Mouse (Mus musculus): ENCODE results near the gene Slc5a5. TPM values are rescaled to one million over a fixed set of nuclear protein-coding genes. Genes with fewer than 3 reads are reported as not detected.

The Slc5a5 gene
- polyA plus RNA-seq, 1 experiment from 2014 or later: 1.9 TPM

GRCm38 (mm10) chr8:70891356-70891755 is 1.2 kb downstream of the Slc5a5 start:
- peaks cover 27% of the 10 kb centered on the region for H3K36me3 ChIP-seq
- H3K4me2 ChIP-seq: no peak overlapping the region
- peaks cover 17% of the 10 kb centered on the region for H3K4me1 ChIP-seq (replicated peaks)
- ATAC-seq (ENCODE audit: low FRiP score, low read depth): no peak
- H3K27ac ChIP-seq (replicated peaks): no peak overlapping the region
- H3K4me3 ChIP-seq: no peak overlapping the region
- no peaks in the 10 kb centered on the region for H3K9me3 ChIP-seq
- H3K9ac ChIP-seq: no peak overlapping the region
- 12% methylated on average over 21 of the region's 21 CpGs for WGBS
- H3K27me3 ChIP-seq: peaks cover 48% of the 10 kb centered on the region

- 91% methylated on average over 5 of the region's 5 CpGs for WGBS
Observed at GRCm38 (mm10) chr8:70890656-70891055, 1.9 kb downstream of the Slc5a5 start.

GRCm38 (mm10) chr8:70887669-70888068 is 4.9 kb downstream of the Slc5a5 start:
- ATAC-seq (ENCODE audit: low FRiP score, low read depth): no peak
- Histone ChIP-seq H3K4me3 (peak overlapping the region; percentile 16; the same call in 1 of the 2 replicates), H3K36me3 (no peaks in the 10 kb centered on the region), H3K4me1 (replicated peaks) (peaks cover 8% of the 10 kb centered on the region), H3K27ac (replicated peaks) (no peak overlapping the region), H3K4me2 (peak overlapping the region; percentile 19), H3K27me3 (peaks cover 26% of the 10 kb centered on the region), H3K9me3 (no peaks in the 10 kb centered on the region), H3K9ac (no peak overlapping the region)
- 1% methylated on average over 16 of the region's 18 CpGs for WGBS

More at GRCm38 (mm10) chr8:70890656-70891055, 1.9 kb downstream of the Slc5a5 start:
- no peak for ATAC-seq (ENCODE audit: low FRiP score, low read depth)
- peaks cover 10% of the 10 kb centered on the region for H3K4me1 ChIP-seq (replicated peaks)
- peaks cover 25% of the 10 kb centered on the region for H3K36me3 ChIP-seq
- no peak overlapping the region for H3K27ac ChIP-seq (replicated peaks)
- no peaks in the 10 kb centered on the region for H3K9me3 ChIP-seq
- peaks cover 50% of the 10 kb centered on the region for H3K27me3 ChIP-seq
- H3K4me2 ChIP-seq: no peak overlapping the region
- H3K4me3 ChIP-seq: no peak overlapping the region
- no peak overlapping the region for H3K9ac ChIP-seq

- Histone ChIP-seq H3K4me3 (no peak overlapping the region), H3K9ac (no peak overlapping the region), H3K9me3 (no peaks in the 10 kb centered on the region), H3K4me2 (no peak overlapping the region), H3K4me1 (replicated peaks) (no peaks in the 10 kb centered on the region), H3K27ac (replicated peaks) (no peak overlapping the region), H3K36me3 (no peaks in the 10 kb centered on the region), H3K27me3 (peaks cover 5% of the 10 kb centered on the region)
- no peak for ATAC-seq (ENCODE audit: low FRiP score, low read depth)
- WGBS: 19% methylated on average over 12 of the region's 12 CpGs
Observed at GRCm38 (mm10) chr8:70885612-70886011, 6.9 kb downstream of the Slc5a5 start.

GRCm38 (mm10) chr8:70884683-70885082 is 7.9 kb downstream of the Slc5a5 start:
- H3K4me3 ChIP-seq: no peak overlapping the region
- WGBS: 89% methylated on average over 10 of the region's 10 CpGs
- H3K9ac ChIP-seq: no peak overlapping the region
- ATAC-seq (ENCODE audit: low FRiP score, low read depth): no peak
- H3K27me3 ChIP-seq: 0 out of 2 replicates have a peak, but pooled peaks cover 5% of the 10 kb centered on the region
- H3K4me2 ChIP-seq: no peak overlapping the region
- no peaks in the 10 kb centered on the region for H3K4me1 ChIP-seq (replicated peaks)
- no peak overlapping the region for H3K27ac ChIP-seq (replicated peaks)
- H3K36me3 ChIP-seq: no peaks in the 10 kb centered on the region
- no peaks in the 10 kb centered on the region for H3K9me3 ChIP-seq

GRCm38 (mm10) chr8:70884186-70884585 is 8.4 kb downstream of the Slc5a5 start:
- ATAC-seq (ENCODE audit: low FRiP score, low read depth): no peak
- Histone ChIP-seq H3K4me1 (replicated peaks) (no peaks in the 10 kb centered on the region), H3K4me2 (no peak overlapping the region), H3K27me3 (0 out of 2 replicates have a peak, but pooled peaks cover 5% of the 10 kb centered on the region), H3K36me3 (no peaks in the 10 kb centered on the region), H3K9me3 (no peaks in the 10 kb centered on the region), H3K27ac (replicated peaks) (no peak overlapping the region), H3K4me3 (no peak overlapping the region), H3K9ac (no peak overlapping the region)
- WGBS: 84% methylated on average over 4 of the region's 4 CpGs

GRCm38 (mm10) chr8:70880546-70880945 is 12.0 kb downstream of the Slc5a5 start:
- Histone ChIP-seq H3K4me3 (no peak overlapping the region), H3K9me3 (no peaks in the 10 kb centered on the region), H3K27ac (replicated peaks) (no peak overlapping the region), H3K4me1 (replicated peaks) (no peaks in the 10 kb centered on the region), H3K9ac (no peak overlapping the region), H3K27me3 (no peaks in the 10 kb centered on the region), H3K36me3 (no peaks in the 10 kb centered on the region), H3K4me2 (no peak overlapping the region)
- WGBS: 36% methylated on average over 11 of the region's 11 CpGs
- no peak for ATAC-seq (ENCODE audit: low FRiP score, low read depth)

- no peaks in the 10 kb centered on the region for H3K9me3 ChIP-seq
- H3K4me1 ChIP-seq (replicated peaks): no peaks in the 10 kb centered on the region
- no peak overlapping the region for H3K9ac ChIP-seq
- H3K4me3 ChIP-seq: no peak overlapping the region
- 6% methylated on average over 4 of the region's 4 CpGs for WGBS
- no peak; the same call in 1 of the 2 replicates for ATAC-seq (ENCODE audit: low FRiP score, low read depth)
- no peak overlapping the region for H3K4me2 ChIP-seq
- no peak overlapping the region for H3K27ac ChIP-seq (replicated peaks)
- no peaks in the 10 kb centered on the region for H3K36me3 ChIP-seq
- H3K27me3 ChIP-seq: no peaks in the 10 kb centered on the region
Observed at GRCm38 (mm10) chr8:70880126-70880525, 12.4 kb downstream of the Slc5a5 start.

GRCm38 (mm10) chr8:70879500-70879899 is 13.1 kb downstream of the Slc5a5 start:
- 45% methylated on average over 4 of the region's 4 CpGs for WGBS
- Histone ChIP-seq H3K4me3 (no peak overlapping the region), H3K4me2 (no peak overlapping the region), H3K9ac (no peak overlapping the region), H3K4me1 (replicated peaks) (0 out of 2 replicates have a peak, but pooled peaks cover under 1% of the 10 kb centered on the region), H3K27ac (replicated peaks) (no peak overlapping the region), H3K9me3 (no peaks in the 10 kb centered on the region), H3K27me3 (no peaks in the 10 kb centered on the region), H3K36me3 (no peaks in the 10 kb centered on the region)
- no peak for ATAC-seq (ENCODE audit: low FRiP score, low read depth)

- WGBS: 42% methylated on average over 2 of the region's 2 CpGs
- Histone ChIP-seq H3K36me3 (no peaks in the 10 kb centered on the region), H3K9me3 (no peaks in the 10 kb centered on the region), H3K4me1 (replicated peaks) (0 out of 2 replicates have a peak, but pooled peaks cover 6% of the 10 kb centered on the region), H3K9ac (no peak overlapping the region), H3K27me3 (no peaks in the 10 kb centered on the region), H3K4me2 (no peak overlapping the region), H3K4me3 (no peak overlapping the region), H3K27ac (replicated peaks) (no peak overlapping the region)
- ATAC-seq (ENCODE audit: low FRiP score, low read depth): no peak
Observed at GRCm38 (mm10) chr8:70878178-70878577, 14.4 kb downstream of the Slc5a5 start.

GRCm38 (mm10) chr8:70876382-70876781 is 16.2 kb downstream of the Slc5a5 start:
- H3K27ac ChIP-seq (replicated peaks): no peak overlapping the region
- no peaks in the 10 kb centered on the region for H3K36me3 ChIP-seq
- H3K4me1 ChIP-seq (replicated peaks): peaks cover 21% of the 10 kb centered on the region
- no peak for ATAC-seq (ENCODE audit: low FRiP score, low read depth)
- H3K9ac ChIP-seq: no peak overlapping the region
- H3K9me3 ChIP-seq: no peaks in the 10 kb centered on the region
- WGBS: 64% methylated on average over 4 of the region's 4 CpGs
- H3K4me2 ChIP-seq: no peak overlapping the region
- H3K4me3 ChIP-seq: no peak overlapping the region
- H3K27me3 ChIP-seq: no peaks in the 10 kb centered on the region

GRCm38 (mm10) chr8:70874441-70874840 is 18.1 kb downstream of the Slc5a5 start:
- no peak overlapping the region for H3K4me3 ChIP-seq
- no peaks in the 10 kb centered on the region for H3K9me3 ChIP-seq
- H3K9ac ChIP-seq: no peak overlapping the region
- H3K4me2 ChIP-seq: no peak overlapping the region
- 91% methylated on average over 13 of the region's 13 CpGs for WGBS
- H3K27me3 ChIP-seq: no peaks in the 10 kb centered on the region
- no peak for ATAC-seq (ENCODE audit: low FRiP score, low read depth)
- peak overlapping the region; percentile 91; the same call in 1 of the 2 replicates for H3K27ac ChIP-seq (replicated peaks)
- H3K4me1 ChIP-seq (replicated peaks): peaks cover 27% of the 10 kb centered on the region
- H3K36me3 ChIP-seq: no peaks in the 10 kb centered on the region

- peak; percentile 89 for ATAC-seq (ENCODE audit: low FRiP score, low read depth)
- Histone ChIP-seq H3K9me3 (no peaks in the 10 kb centered on the region), H3K27me3 (no peaks in the 10 kb centered on the region), H3K36me3 (no peaks in the 10 kb centered on the region), H3K4me3 (peak within 1 kb of the TSS; percentile 86), H3K4me2 (peak within 1 kb of the TSS; percentile 97), H3K9ac (peak within 1 kb of the TSS; percentile 72), H3K4me1 (replicated peaks) (peaks cover 37% of the 10 kb centered on the region), H3K27ac (replicated peaks) (peak within 1 kb of the TSS; percentile 91)
- WGBS: under 1% methylated on average over 46 of the region's 46 CpGs
Observed at GRCm38 (mm10) chr8:70873364-70873985, 19.1 kb downstream of the Slc5a5 start, which contains the start of gene Ccdc124. Gene Ccdc124, minus strand, starts transcription at chr8:70873935.
